Mouse (Mus musculus) lung, adult 2 months (tissue): ENCODE results near the gene Lbhd2. TPM values are rescaled to one million over a fixed set of nuclear protein-coding genes. Genes with fewer than 3 reads are reported as not detected.
A peak's percentile ranks its signal among the peaks of the same experiment; 100 is the strongest.

ENCODE experiments used
- DNase-seq: peaks from one replicate; pipeline ENCODE4 v3.0.0; 2022
- H3K4me1 ChIP-seq: fragments of 200-500 bp; 2 replicates; pipeline ENCODE4 v1.6.1; 2011; ENCODE audit warnings: low read length; ENCODE audit not compliant: control insufficient read depth, insufficient read depth
- H3K4me3 ChIP-seq: fragments of 200-500 bp; replicated peaks from 2 replicates; pipeline ENCODE3; 2011; ENCODE audit warnings: low read depth, mild to moderate bottlenecking, control low read depth, low read length; ENCODE audit errors: extremely low read depth
- CTCF ChIP-seq: fragments of 200-500 bp; IDR thresholded peaks from 2 replicates; pipeline ENCODE4 v1.5.1; 2011; ENCODE audit warnings: mild to moderate bottlenecking, low read length, control low read depth; ENCODE audit not compliant: insufficient read depth
- POLR2A ChIP-seq: fragments of 200-500 bp; IDR thresholded peaks from 2 replicates; pipeline ENCODE4 v1.6.1; 2011; ENCODE audit warnings: low read depth, mild to moderate bottlenecking, control low read depth, low read length, borderline replicate concordance; ENCODE audit errors: extremely low read depth
- WGBS: fragments of 180-500 bp; shearing (Covaris S2); methylation state at CpG from one replicate; pipeline ENCODE4 v1.1.7; 2018; 5-methylcytosine and 5-hydroxymethylcytosine counted together
- polyA plus RNA-seq: library from polyadenylated mRNA; depleted of rRNA; stranded (reverse); fragments of >200 nt; gene quantifications from 2 replicates; pipeline ENCODE4 v1.2.3, GENCODE M21; 2012

The Lbhd2 gene
- polyA plus RNA-seq, 1 experiment, result not detected

- TF ChIP-seq POLR2A (no peak), CTCF (peak; percentile 87)
- Histone ChIP-seq H3K4me1 (no peaks in the 10 kb centered on the region), H3K4me3 (no peak overlapping the region)
- DNase-seq, result peak; percentile 69
- WGBS, result 25% methylated on average over 15 of the region's 15 CpGs
Measured at GRCm38 (mm10) chr12:111401454-111402184, 5.0 kb upstream of the Lbhd2 start.

GRCm38 (mm10) chr12:111404880-111405279 lies 1.7 kb upstream of the Lbhd2 start:
- Histone ChIP-seq H3K4me1 (no peaks in the 10 kb centered on the region), H3K4me3 (no peak overlapping the region)
- no peak for DNase-seq
- TF ChIP-seq CTCF, result no peak
- TF ChIP-seq POLR2A, result no peak
- 57% methylated on average over 10 of the region's 10 CpGs for WGBS

- no peak for TF ChIP-seq CTCF
- no peak for TF ChIP-seq POLR2A
- WGBS, result 44% methylated on average over 5 of the region's 5 CpGs
- H3K4me1 ChIP-seq, result peaks cover 4% of the 10 kb centered on the region; the same call in 1 of the 2 replicates
- H3K4me3 ChIP-seq, result no peak overlapping the region
- no peak for DNase-seq
Measured at GRCm38 (mm10) chr12:111409583-111409982, 3.0 kb downstream of the Lbhd2 start.

DNA sequence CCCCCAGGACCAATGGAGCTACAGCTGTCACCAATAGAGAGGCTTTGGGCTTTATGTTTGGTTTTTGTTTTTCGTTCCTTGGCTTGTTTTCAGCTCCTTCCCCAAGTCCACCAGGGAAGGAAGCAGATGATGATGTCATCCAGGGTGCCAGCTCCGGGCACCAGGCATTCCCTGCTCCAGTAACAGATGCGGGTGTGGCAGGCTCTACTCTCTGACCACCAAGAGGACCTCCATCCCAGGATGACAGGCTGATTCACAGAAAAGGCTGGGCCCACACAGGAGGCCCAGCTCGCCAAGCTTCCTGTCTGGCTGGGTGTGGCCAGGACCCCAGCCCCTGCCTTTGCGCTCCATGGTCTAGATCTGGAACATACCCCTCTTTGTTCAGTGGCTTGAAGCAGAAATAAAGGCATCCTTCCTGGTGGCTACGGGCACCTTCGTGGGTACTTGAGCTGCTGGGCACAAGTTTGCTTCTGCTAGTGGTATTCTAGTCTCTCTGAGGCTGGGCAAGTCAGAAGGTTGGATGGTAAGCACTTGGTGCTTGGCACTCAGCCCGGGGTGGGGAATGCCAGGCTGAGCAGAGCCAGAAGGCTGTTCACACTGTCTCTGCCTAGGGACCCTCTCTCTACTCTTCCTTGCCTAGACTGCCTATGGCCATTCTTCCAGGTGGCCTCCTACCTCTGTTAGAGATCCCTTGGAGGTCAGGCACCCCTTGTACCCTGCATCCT lies 5.2 kb downstream of the Lbhd2 start:
- H3K4me3 ChIP-seq, result no peak overlapping the region
- no peak for TF ChIP-seq POLR2A
- TF ChIP-seq CTCF, result no peak
- H3K4me1 ChIP-seq, result peaks cover 4% of the 10 kb centered on the region; the same call in 1 of the 2 replicates
- WGBS, result 60% methylated on average over 8 of the region's 8 CpGs
- DNase-seq, result no peak

DNA sequence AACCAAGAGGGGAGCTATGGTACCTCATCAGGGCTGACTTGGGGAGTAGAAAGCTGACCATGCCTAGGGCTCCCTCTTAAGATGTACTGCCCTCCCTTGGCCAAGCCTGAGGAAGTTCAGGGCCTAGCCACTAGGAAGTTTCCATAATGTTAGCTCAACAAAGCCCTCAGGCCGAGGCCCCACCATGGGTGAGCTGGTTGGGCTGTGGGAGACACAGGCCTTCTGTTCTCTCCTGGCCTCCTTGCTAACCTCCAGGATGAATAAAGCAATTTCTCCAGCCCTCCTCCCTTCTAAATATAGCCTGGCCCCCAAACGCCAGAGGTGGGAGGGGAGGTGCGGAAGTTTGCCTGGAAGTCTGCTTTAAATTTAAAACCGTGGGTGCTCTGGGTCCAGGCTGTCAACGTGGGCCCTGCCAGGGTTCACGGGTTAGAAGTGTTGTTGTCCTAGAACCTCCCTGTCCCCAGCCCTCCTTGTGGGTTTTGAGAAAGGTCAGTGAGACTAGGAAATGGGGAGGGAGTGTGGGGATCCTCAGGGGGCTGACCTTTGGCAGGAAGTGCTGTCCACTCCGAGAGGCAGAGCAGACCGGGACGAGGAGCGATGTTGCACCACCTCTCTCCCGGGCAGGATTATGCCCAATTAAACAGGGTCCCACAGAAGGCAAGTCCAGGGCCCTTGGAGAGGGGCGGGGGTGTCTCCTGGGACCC lies 6.1 kb downstream of the Lbhd2 start:
- DNase-seq, result no peak
- Histone ChIP-seq H3K4me3 (no peak overlapping the region), H3K4me1 (peaks cover 4% of the 10 kb centered on the region; the same call in 1 of the 2 replicates)
- 27% methylated on average over 12 of the region's 12 CpGs for WGBS
- TF ChIP-seq CTCF (no peak), POLR2A (no peak)

- under 1% methylated on average over 21 of the region's 21 CpGs for WGBS
- Histone ChIP-seq H3K4me3 (no peak overlapping the region), H3K4me1 (peaks cover 4% of the 10 kb centered on the region; the same call in 1 of the 2 replicates)
- TF ChIP-seq CTCF (peak; percentile 95), POLR2A (no peak)
- peak; percentile 86 for DNase-seq
Measured at GRCm38 (mm10) chr12:111413300-111413699, 6.7 kb downstream of the Lbhd2 start.

GRCm38 (mm10) chr12:111416921-111417779 lies 10.5 kb downstream of the Lbhd2 start, which contains the start of gene Exoc3l4:
Exoc3l4 (plus strand) TSS chr12:111417017.
- 8% methylated on average over 17 of the region's 17 CpGs for WGBS

GRCm38 (mm10) chr12:111419918-111420317 lies 13.3 kb downstream of the Lbhd2 start:
- 75% methylated on average over 5 of the region's 5 CpGs for WGBS
- no peak for DNase-seq
- no peak for TF ChIP-seq POLR2A
- no peak for TF ChIP-seq CTCF
- H3K4me1 ChIP-seq, result no peaks in the 10 kb centered on the region
- H3K4me3 ChIP-seq, result no peak overlapping the region

More at GRCm38 (mm10) chr12:111416921-111417779, 10.5 kb downstream of the Lbhd2 start, which contains the start of gene Exoc3l4:
- TF ChIP-seq CTCF (no peak), POLR2A (peak; percentile 1; the same call in 1 of the 2 replicates)
- no peak for DNase-seq
- peak within 1 kb of the TSS; percentile 49 for H3K4me3 ChIP-seq
- H3K4me1 ChIP-seq, result peaks cover 4% of the 10 kb centered on the region; the same call in 1 of the 2 replicates
